Mouse (Mus musculus) brain, embryonic 18.5 days (tissue): Measurements from ENCODE around the gene Muc2.
"Not testable (repeated sequence)": the region's sequence is repeated elsewhere in the genome, so short reads cannot be mapped to it uniquely, and the experiment has no call there.

Experiments used
- DNase-seq: peaks from one replicate; pipeline ENCODE4 v3.0.0-alpha.2; 2012; ENCODE audit warnings: low read depth, low spot score

The Muc2 gene

GRCm38 (mm10) chr7:141690040-141690439 lies at the start of gene Muc2:
Gene Muc2, plus strand, starts transcription at chr7:141690340.
- no peak for DNase-seq

GRCm38 (mm10) chr7:141642375-141642774 lies 47.8 kb upstream of the Muc2 start:
- DNase-seq, result no peak

- no peak for DNase-seq
Measured at GRCm38 (mm10) chr7:141643160-141643559, 47.0 kb upstream of the Muc2 start.

DNA sequence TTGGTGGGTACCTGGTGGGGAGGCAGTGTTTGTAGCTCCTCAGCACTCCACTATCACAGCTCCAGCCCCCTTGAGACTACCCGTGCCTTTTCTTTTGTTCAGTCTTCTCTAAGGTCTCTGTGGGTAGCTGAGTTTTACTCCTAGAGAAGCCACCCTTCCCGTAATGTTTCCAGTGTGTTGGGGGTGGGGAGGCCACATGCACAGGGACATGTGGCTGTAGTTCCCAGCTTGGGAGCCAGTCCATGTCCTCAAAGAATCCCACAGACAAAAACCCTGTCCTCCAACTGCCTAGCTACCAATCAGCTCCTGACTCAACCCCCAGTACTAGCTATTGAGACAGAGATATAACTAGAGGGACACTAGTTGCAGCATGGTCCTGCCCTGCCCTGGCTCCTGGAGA lies 43.1 kb upstream of the Muc2 start:
- no peak for DNase-seq

GRCm38 (mm10) chr7:141647815-141648214 lies 42.3 kb upstream of the Muc2 start:
- no peak for DNase-seq

DNA sequence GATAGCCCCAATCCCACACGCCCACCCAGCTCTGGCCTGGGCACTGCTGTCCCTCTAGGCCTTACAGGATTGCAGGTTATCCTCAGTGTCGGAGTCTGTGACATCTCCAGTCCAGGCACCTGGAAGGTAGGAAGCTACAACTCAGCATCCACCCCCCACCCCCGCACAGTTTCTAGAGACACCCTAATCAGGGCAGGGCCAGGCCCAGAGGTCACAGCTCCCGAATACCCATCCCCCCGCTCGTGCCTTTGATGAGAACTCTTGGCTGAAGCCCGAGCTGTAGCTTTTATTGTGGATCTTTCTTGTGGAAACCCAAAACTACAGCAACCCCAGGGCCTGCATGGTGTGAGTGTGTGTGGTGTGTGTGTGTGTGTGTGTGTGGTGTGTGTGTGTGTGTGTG lies 37.9 kb upstream of the Muc2 start:
- DNase-seq, result no peak

- no peak for DNase-seq
Measured at GRCm38 (mm10) chr7:141660346-141660745, 29.8 kb upstream of the Muc2 start.

DNA sequence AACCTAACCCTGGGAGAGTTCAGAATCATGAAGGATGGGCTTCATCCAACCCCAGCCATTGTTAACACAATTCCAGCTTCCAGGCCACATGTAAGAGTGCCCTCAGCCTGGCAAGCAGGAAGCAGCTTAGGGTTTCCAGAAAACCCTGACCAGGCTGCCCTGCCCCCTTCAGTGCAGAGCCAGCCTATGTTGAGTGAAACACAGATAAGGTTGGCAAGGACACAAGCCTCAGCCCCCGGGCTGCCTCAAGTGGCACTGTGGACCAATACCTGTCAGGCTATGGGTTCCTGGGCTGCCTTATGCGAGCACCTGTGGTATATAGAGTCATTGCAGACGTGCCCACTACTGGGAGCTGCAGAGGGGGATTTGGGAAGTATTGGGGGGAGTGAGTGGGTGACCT lies 28.7 kb upstream of the Muc2 start:
- DNase-seq, result no peak

DNA sequence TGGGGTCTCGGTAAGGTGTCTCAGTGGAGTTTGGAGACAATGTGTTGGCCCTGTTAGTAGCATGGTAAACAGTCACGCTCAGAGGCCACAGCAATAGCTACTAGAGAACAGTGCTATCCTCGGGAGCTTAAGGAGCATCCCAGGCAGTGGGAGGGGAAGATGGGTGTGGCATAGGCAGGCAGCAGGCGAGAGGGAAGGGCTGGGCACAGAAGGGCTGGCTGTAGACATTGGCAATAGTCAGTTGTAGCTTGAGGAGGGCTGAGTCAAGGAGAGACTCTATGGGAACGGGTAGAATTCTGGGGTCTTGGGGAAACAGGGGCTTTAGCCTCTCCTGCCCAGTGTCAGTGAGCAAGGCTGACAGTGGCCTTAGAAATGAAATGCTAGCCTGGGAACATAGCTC lies 27.9 kb upstream of the Muc2 start:
- no peak for DNase-seq

- DNase-seq, result no peak
Measured at GRCm38 (mm10) chr7:141666190-141666589, 23.9 kb upstream of the Muc2 start.

GRCm38 (mm10) chr7:141669097-141669496 lies 21.0 kb upstream of the Muc2 start:
- not testable (repeated sequence) for DNase-seq

GRCm38 (mm10) chr7:141670999-141671398 lies 19.1 kb upstream of the Muc2 start:
- DNase-seq, result no peak

- DNase-seq, result no peak
Measured at GRCm38 (mm10) chr7:141671626-141672291, 18.4 kb upstream of the Muc2 start.

- no peak for DNase-seq
Measured at GRCm38 (mm10) chr7:141678922-141679321, 11.2 kb upstream of the Muc2 start.

DNA sequence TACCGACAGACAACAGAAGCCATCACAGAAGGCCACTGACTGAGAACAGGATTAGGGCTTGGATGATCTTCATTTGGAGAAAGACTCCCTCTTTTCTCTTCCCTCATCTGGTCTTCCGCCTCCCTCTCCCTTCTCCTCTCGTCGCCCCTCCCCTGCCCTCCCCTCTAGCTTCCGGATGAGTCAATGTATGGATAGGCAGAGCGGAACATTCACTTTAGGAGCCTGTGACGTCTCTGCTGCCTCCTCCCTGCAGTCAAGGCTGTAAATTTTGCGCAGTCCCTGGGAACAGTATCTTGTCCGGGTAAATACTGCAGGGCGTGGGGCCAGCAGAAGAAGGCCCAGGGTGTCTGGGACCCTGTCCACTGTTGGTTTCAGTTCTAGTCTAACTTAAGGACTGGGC lies 2.8 kb upstream of the Muc2 start:
- no peak for DNase-seq

DNA sequence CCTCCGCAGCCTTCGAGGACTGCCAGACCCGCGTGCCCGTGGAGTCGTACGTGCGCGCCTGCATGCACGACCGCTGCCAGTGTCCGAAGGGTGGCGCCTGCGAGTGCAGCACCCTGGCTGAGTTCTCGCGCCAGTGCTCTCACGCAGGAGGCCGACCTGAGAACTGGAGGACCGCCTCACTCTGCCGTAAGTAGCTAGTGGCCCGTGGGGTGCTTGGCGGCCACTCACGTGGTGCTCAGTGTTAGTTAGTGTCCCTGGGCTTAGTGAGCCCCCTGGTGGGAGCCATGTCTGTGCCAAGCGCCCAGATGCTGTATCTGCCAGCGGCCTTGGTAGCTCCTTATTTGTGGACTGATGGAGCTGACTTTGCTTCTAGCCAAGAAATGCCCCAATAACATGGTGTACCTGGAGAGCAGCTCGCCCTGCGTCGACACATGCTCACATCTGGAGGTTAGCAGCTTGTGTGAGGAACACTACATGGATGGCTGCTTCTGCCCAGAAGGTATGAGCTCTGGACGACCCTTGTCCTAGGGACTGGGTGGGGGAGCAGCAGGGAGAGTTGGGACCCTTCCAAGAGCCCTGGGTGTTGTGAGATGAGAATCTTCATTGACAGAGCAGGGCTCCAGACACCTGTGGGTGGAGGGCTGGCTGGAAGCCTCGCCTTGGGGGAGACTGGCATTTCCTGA lies 3.6 kb downstream of the Muc2 start:
- DNase-seq, result no peak

DNA sequence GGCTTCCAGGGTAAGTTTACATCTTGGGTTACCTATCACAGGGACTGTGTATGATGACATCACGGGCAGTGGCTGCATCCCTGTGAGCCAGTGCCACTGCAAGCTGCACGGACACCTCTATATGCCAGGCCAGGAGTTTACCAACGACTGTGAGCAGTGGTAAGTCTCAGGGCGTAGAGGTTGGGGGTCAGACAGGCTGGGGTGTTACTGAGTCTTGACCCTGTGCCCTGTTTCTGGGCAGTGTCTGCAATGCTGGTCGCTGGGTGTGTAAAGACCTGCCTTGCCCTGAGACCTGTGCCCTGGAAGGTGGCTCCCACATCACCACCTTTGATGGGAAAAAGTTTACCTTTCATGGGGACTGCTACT lies 4.1 kb downstream of the Muc2 start:
- no peak for DNase-seq

DNA sequence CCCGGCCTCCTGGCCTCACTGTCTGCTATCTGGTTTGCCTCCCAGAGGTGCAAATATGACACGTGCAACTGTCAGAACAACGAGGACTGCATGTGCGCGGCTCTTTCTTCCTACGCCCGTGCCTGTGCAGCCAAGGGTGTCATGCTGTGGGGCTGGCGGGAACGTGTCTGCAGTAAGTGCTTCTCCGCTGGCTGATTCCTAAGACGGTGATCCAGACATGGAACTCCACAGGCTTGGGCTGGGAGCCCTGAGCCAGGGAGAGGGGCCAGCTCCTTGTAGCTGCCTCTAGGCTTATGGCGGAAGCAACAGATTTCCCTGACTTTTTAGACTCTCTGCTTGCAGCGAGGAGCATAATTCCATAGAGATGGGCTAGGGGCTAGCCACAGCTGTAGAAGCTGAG lies 6.4 kb downstream of the Muc2 start:
- no peak for DNase-seq

DNA sequence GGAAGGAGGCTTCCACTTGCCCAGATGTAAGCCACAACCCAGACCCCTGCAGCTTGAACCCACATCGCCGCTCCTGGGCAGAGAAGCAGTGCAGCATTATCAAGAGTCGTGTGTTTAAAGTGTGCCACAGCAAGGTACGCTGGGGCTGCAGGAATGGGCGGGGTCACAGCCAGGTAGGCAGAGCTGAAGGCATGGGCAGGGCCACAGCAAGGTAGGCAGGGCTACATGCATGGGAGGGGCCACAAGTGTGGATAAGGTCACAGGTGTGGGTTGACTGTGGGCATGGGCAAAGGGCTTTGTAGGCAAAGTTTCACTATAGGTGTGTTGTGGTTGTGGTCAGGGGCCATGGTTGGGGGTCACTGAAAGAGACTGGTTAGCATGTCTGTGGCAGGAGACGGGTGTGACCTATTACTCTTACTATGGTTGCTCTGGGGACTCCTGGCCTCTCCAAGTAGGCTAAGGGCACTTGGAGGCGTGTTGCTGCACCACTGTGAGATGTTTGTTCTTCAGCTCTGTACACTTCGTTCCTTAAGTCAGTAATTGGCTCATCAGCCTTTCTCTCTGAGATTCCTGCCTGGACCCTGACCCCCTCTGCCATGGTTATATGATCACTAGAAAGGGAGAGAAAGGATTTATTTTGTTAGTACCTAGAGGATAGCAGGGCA lies 9.5 kb downstream of the Muc2 start:
- no peak for DNase-seq

DNA sequence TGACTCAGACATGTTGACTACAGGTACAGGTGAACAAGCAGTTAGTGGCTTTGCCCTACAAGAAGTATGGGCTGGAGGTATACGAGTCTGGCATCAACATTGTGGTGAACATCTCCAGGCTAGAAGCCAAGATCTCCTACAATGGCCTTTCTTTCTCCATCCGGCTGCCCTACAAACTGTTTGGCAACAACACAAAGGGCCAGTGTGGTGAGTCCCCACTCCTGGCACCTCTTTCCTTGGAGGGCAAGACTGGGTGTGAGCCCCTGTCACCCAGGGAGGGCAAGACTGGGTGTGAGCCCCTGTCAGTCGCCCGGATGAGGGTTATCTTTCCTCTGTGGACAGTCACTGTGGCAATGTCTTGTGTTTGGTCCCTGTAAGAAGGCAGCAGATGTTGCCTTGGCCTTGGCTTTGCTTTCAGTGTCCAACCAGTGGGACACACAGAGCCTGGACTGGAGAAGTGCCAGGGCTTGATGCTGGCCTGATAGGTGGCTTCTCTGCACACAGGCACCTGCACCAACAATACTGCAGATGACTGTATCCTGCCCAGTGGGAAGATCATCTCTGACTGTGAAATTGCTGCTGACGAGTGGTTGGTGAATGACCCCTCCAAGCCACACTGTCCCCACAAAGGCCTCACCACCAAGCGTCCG lies 57.4 kb downstream of the Muc2 start:
- no peak for DNase-seq

DNA sequence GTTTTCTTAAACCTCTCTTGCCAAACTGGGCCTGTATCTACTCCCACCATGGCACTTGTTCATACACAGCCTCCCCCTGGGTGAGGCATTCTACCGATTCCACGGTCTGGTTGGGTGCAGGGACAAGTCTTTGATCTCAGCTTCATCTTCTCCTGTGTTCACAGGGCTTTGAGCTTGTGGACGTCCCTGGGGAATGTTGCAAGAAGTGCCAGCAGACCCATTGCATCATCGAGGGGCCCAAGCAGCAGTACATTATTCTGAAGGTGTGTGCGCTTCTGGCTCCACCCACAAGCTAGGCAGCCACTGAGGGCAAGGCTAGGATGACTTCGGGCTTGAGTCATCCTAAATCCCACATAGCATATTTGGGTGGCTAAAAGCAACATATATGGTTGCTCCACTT lies 62.4 kb downstream of the Muc2 start:
- no peak for DNase-seq

DNA sequence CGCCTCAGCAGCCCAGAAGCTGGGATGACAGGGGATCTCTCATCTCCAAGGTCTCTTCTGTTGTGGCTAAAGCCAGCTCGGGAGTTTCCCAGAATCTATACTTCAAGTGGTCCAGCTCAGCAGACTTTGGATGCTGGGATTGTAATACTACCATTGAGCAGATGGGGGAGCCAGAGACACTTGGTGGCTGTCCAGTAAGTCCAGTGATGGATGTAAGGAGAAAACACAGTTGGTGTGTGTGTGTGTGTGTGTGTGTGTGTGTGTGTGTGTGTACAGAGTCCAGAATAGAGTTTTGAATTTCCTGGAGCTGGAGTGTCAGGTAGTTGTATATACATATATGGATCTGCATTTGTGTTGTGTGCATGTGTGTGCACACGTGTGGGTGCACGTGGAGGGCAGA lies 65.7 kb downstream of the Muc2 start:
- peak; percentile 18 for DNase-seq

DNA sequence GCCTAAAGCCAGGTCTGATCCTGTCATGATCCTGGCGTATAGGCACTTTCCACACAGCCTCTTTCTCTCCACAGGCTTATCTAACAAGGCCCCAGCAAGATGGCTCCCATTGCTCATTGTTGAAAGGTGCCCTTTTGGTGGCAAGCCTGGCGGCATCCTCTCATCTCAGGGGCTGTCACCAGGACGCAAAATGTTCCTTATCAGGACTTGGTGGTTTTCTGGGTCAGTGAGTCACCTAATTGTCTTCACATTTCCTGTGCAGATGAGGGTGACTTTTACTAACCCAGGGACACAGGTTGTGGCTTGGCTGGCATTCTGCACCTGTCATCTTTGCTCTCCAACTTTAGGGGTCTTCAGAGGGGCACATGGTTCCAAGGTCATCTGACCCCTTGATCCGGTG lies 68.2 kb downstream of the Muc2 start:
- DNase-seq, result no peak
